Mouse (Mus musculus) embryonic stem cell, embryonic (primary cell): Measurements from ENCODE around the gene Abraxas1.

ENCODE experiments used
- CTCF ChIA-PET, 4 experiments: fragments of 300-600 bp in 2 of 4; fragments of 350-600 bp in 2 of 4; sonication (Branson Sonifier 250); formaldehyde crosslinking; loops; one replicate each; lab custom pipeline; 2022; ENCODE audit warnings: inconsistent platforms in 2 of 4; lab: Charles Lee
- POLR2A ChIA-PET, 4 experiments: fragments of 300-600 bp in 2 of 4; fragments of 350-600 bp in 2 of 4; sonication (Branson Sonifier 250); formaldehyde crosslinking; loops; one replicate each; lab custom pipeline; 2022; ENCODE audit warnings: antibody characterized with exemption in 4 of 4, inconsistent platforms in 1 of 4; lab: Charles Lee

Gene Abraxas1

GRCm38 (mm10) chr5:100779002-100779401 lies 41.8 kb downstream of the Abraxas1 start:
- ChIA-PET CTCF (no interaction called here), POLR2A (interaction anchor here in 1 of 4 experiments (1.1 kb wide), 1 partner anchor 12 kb away, joined by 3 read pairs; no protein-coding TSS in a partner anchor)

DNA sequence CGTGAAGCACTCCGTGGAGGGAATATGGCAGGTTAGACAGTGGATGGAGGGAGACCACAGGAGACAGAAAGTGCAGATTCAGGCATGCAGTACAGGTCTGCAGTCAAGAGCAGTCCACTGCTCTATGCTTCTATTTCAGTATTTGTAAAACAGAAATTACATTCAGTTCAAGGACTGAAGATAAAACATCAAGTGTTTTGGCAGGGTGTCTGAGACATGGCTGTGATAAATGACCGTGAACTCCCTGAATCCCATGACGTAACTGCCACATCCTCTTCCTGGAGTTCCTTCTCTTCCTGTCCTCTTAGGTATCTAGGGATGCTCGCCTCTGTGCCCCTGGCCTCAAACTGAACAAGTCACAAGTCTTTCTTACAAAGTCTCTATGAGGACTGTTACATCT lies 43.9 kb downstream of the Abraxas1 start:
- ChIA-PET POLR2A (no interaction called here), CTCF (no interaction called here)

DNA sequence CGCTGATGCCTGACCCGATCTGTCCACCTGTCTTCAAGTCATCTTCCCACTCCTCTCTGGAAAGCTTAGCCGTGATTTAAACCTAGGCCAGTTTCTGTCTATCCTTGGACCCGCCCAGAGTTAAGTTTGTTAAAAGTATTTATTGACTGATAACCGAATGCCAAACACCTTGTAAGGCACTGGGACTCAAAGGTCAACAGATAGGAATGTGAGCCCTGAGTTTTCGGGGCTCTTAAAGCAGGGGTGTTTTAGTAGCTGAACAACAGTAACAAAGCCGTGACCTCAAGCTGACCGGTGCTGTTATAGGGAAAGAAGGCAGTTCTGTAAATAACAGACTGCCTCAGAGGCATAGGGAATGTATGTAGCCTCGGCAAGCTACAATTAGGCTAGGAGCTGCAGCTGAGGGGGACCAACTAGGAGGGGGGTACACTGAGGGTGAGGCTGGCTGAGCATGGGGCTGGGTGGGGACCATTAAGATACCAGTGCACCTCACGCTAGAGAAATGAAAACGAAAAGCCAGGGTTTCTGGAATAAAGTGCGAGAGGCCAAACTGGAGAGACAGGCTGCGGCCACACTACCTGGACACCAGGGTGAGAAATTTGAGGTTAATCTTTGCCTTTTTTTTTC lies 44.9 kb downstream of the Abraxas1 start:
- CTCF ChIA-PET: no interaction called here
- POLR2A ChIA-PET: interaction anchor here in 3 of 4 experiments (0.5 to 2.2 kb wide), 8 partner anchors 10 to 101 kb away, joined by 3 to 15 read pairs (median 4); partner anchors contain the start of genes Coq2 (in 1 of the 3), Helq (in 1 of the 3) and Mrps18c (in 1 of the 3)

DNA sequence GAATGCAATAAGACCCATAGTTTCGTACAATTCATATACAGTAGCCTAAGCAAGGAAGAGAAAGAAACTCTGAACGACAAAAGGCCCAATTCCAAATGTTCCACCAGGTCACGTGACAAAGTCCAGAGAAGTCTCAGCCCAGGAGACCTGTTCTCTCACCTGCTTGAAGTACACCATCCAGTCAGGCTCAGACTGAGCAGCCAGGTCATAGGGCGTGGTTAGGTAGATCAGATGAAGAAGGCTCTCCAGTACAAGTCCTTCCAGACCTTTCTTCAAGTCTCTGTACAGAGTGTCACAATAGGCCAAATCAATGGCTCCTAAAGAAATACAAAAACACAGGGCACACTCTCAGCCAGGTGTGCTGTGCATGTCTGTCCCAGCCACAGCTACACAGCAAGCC lies 49.2 kb downstream of the Abraxas1 start:
- CTCF ChIA-PET: no interaction called here
- POLR2A ChIA-PET: no interaction called here

- CTCF ChIA-PET: interaction anchor here in 3 of 4 experiments (1.0 to 1.4 kb wide), 3 partner anchors 15 to 152 kb away, joined by 3 read pairs; partner anchors contain the start of gene Coq2 (in 1 of the 3)
These were observed 54.7 kb downstream of the Abraxas1 start for GRCm38 (mm10) chr5:100766026-100766425.

GRCm38 (mm10) chr5:100761736-100762135 lies 59.0 kb downstream of the Abraxas1 start:
- POLR2A ChIA-PET: interaction anchor here in 1 of 4 experiments (0.7 to 2.0 kb wide), 6 partner anchors 8 to 153 kb away, joined by 3 to 6 read pairs (median 4); no protein-coding TSS in a partner anchor
- CTCF ChIA-PET: no interaction called here

More at GRCm38 (mm10) chr5:100766026-100766425, 54.7 kb downstream of the Abraxas1 start:
- POLR2A ChIA-PET: interaction anchor here in 3 of 4 experiments (0.6 to 3.7 kb wide), 29 partner anchors 9 to 727 kb away, joined by 3 to 16 read pairs (median 4); partner anchors contain the start of genes Cops4 (in 3 of the 3), Helq (in 3 of the 3), Mrps18c (in 3 of the 3) and Coq2 (in 2 of the 3)

- CTCF ChIA-PET: no interaction called here
- POLR2A ChIA-PET: interaction anchor here in 1 of 4 experiments (0.5 kb wide), 1 partner anchor 198 kb away, joined by 4 read pairs; no protein-coding TSS in a partner anchor
These were observed 60.6 kb downstream of the Abraxas1 start for GRCm38 (mm10) chr5:100760049-100760663.

GRCm38 (mm10) chr5:100758121-100758520 lies 62.6 kb downstream of the Abraxas1 start:
- ChIA-PET CTCF (no interaction called here), POLR2A (interaction anchor here in 1 of 4 experiments (1.0 kb wide), 1 partner anchor 307 kb away, joined by 3 read pairs; no protein-coding TSS in a partner anchor)
